Mouse (Mus musculus): ENCODE results near the gene Fancg.

The Fancg gene

DNA sequence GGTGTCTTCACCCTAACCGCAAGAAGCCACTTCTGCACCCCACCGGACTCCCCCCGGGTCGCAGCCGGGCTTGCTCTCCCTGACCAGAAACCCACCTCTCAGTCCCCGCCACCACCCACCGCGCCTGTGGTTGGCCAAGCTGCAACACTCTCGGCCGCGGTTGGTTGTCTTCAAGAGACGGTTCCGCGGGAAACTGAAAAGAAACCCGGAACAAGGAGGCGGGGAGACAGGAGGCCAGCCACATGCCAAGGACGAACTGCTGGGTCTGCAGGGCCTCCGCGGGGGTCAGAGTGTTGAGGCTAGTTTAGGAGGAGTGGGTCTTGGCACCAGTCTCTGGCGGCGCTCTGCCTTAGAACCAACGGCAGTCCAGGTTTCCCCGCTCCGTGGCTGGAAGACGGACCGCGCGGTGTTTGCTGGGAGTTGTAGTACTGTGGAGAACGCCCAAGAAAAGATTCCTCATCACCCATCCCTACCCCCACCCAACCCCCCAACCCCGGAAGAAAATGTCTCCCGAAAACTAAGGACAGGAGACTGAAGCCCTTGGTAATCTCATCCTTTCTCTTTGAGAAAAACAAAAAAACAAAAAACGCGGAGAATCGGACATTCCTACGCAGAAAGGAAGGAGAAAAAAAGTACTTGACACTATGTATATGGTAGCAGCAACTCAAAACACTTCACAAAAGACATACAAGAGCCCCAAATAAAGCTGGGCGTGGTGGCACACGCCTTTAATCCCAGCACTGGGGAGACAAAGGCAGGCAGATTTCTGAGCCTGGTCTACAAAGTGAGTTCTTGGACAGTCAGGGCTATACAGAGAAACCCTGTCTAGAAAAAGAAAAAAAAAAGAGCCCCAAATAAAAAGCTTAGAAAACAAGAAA lies at the start of gene Fancg:
TSS of gene Fancg (minus strand) at position 346 of the 878 bp plus-strand sequence.
- in situ Hi-C loops (cut with MboI, MseI), result loop anchor here (5.0 to 10.0 kb wide), 3 partner anchors 954 to 1738 kb away; partner anchors contain the start of gene Ubap1

DNA sequence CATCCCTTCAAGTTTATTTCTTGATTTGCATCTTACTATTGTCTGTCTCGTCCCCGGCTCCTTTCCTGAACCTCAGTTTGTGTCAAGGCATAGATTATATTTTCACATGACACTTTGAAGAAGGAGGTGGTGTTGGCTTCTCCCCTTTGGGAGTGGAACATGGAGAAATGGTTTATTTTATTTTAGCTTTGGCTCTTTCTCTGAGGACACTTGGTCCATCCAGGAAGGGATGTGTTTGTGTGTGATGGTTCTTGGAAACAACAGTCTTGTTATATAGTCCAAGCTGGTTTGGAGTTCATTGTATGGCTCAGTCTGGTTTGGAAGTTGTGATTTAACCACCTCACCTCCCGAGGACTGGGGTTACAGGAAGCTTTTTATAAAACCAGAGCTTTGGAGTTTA lies 49.4 kb upstream of the Fancg start:
- in situ Hi-C loops (cut with MboI, MseI), result loop anchor here (5.0 kb wide), 1 partner anchor 358 kb away; no protein-coding TSS in a partner anchor

DNA sequence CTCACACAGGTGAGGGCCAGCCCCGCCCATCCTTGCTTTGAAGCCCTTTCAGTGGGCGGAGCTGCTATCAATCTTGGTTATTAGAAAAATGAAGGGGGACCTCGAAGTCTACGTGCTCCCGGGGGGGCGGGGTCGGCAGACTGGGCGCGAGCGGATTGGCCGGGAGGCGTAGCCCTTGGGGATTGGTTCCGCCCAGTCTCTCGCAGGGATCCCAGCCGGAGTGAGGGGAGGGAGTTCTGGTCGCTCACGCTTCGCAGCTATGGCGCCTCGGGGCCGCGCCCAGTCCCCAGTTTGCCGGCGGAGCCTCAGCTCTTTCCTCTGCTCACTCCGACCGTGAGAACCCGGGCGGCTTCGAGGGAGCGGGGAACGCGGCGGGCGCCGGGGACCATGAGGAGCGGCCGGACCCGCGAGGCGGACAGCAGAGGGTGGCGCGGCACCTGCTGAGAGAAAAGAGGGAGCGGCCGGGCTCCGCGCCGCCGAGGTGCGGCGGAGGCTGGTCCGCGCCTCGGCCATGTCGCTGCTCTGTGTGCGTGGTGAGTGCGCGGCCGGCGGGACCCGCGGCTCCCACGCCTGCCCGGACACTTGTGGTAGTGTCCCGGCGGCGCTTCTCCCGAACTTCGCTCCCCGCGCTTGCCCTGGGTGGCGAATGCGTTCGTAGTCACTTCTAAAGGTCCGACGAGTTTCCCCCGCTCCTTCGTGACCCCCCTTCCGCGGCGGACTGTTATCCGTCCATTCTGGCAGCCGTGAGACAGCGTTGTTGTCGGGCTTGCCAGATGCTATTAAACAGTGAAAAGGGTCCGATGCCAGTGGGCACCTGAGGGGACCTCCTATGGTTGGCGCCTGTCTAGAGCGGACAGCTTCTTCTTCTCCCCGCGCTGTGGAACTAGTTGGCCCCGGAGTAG lies 48.7 kb upstream of the Fancg start, which contains the start of gene Unc13b:
TSS of gene Unc13b (plus strand) at position 201 of the 902 bp plus-strand sequence.
- in situ Hi-C loops (cut with MboI, MseI), result loop anchor here (5.0 kb wide), 1 partner anchor 358 kb away; no protein-coding TSS in a partner anchor

DNA sequence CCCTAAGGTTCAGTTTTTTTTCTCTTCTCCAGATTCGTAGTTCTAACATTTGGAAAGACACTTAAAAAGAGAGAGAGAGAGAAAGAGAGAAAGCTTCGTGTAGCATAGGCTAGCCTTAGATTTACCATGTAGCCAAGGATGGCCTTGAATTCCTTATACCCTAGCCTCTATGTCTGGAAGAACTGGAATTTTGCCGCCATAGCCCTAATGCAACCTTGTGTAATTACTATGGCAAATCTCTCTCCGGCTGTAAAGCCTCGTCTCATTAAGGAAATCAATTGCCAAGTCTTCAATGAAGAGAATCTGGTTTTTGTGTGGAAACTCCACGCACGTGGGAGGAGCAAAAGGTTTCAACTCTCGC lies 48.1 kb upstream of the Fancg start:
- in situ Hi-C loops (cut with MboI, MseI), result loop anchor here (5.0 kb wide), 1 partner anchor 359 kb away; no protein-coding TSS in a partner anchor

DNA sequence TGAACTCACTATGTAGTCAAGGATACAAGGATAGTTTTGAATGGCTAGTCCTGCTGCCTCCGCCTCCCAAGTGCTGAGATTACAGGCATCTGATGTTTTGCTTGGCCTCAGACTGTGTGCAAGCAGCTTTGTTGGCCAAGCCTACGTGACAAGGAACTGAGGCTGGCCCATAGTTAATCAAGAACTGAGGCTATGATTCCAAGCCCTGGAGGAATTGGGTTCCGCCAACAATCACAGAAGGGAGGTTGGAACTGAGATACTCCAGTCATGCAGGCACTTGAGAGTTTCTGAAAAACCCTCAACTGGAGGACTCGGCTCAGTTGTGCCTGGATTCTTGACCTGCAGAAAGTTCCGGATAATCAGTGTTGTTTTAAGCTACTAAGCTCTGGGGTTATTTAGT lies 47.3 kb upstream of the Fancg start:
- in situ Hi-C loops (cut with MboI, MseI), result loop anchor here (5.0 kb wide), 1 partner anchor 360 kb away; no protein-coding TSS in a partner anchor

DNA sequence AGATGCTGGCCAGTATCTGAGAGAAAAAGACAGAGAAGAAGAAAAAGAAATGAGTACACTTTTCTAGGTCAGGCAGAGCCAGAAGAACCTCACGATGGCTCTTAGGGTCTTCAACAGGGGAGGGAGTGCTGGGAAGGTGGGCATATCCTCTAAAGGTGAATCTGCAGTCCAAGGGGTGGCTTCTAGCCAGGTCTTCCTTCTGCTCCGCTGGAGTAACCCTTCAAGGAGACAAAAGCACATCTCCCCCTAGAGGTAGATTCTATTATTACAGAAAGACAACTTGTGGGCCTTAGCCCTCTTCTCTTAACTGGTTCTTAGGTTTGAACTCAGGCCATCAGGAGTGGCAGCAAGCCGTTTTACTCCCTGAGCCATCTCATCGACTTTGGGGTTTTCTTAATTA lies 42.3 kb upstream of the Fancg start:
- in situ Hi-C loops (cut with MboI, MseI), result no loop called here

DNA sequence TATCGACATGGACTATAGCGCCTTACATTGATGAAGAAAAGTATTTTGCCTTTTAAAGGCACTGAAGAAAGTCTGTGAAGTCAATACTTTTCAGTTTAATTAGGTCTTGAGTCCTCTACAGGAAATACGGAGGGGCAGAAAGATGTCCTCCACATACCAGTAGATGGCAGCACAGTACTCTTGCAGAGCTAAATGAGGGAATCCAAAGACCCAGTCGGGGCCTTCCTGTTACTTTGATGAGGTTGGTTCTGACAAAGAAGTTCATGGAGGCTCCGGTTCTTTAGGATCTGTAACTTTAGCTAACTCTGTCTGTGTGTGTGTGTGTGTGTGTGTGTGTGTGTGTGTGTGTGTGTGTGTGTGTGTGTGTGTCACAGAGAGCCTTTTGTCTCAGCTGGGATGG lies 36.9 kb upstream of the Fancg start:
- in situ Hi-C loops (cut with MboI, MseI), result loop anchor here (5.0 to 25.0 kb wide), 3 partner anchors 448 to 1485 kb away; partner anchors contain the start of genes Arhgef39, Ccdc107, Creb3 and Dnaic1

DNA sequence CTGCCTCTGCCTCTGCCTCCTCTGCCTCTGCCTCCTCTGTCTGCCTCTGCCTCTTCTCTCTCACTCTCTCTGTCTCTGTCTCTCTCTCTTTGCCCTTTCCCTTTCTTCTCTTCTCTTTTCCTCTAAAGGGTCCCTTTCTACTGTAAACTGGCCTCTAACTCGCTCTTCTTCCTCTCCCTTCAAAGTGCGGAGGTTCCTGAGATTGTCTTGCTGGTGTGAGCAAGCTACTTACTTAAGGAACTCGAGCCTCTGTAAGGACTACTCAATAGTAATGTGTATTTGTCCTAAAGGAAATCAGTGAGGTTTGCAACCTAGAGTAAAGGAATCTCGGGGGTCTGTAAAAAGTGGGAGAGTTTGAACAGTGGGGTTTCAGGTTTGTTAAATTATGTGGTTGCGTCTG lies 36.3 kb upstream of the Fancg start:
- in situ Hi-C loops (cut with MboI, MseI), result loop anchor here (5.0 to 25.0 kb wide), 3 partner anchors 448 to 1484 kb away; partner anchors contain the start of genes Arhgef39, Ccdc107, Creb3 and Dnaic1

DNA sequence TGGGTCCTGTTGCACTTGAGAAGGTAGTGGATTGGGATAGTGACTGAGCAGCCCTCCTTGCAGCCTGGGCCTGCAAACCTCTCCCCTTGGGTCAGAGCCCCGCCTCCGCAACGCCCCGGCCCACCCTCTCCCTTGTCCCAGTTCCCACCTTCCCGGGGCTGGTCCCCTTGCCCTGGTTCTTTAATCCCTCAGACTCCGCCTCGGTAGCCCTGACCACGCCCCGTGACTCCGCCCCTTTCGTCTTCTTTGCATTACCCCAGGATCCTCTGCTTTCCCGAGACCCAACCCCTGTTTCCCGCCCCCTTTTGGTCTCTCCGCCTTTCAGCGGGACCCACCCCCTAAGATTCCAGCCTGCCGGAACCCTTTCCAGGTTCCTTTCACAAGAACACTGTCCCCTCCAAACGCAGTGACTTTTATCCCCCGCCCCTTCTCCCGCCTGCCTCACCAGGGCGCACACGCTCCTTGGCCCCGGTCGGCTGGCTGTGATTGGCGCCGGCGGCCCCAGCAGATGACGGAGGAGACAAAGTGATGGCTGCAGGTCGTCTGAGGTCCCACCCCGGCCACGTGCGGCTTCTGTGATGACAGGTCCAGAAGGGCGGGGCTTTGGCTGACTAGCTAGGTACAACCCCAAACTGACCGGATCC lies 35.5 kb upstream of the Fancg start, which contains the start of gene Fam214b:
TSS of gene Fam214b (minus strand) at position 562 of the 644 bp plus-strand sequence.
- in situ Hi-C loops (cut with MboI, MseI), result loop anchor here (5.0 to 25.0 kb wide), 3 partner anchors 449 to 1483 kb away; partner anchors contain the start of genes Arhgef39, Ccdc107, Creb3 and Dnaic1

DNA sequence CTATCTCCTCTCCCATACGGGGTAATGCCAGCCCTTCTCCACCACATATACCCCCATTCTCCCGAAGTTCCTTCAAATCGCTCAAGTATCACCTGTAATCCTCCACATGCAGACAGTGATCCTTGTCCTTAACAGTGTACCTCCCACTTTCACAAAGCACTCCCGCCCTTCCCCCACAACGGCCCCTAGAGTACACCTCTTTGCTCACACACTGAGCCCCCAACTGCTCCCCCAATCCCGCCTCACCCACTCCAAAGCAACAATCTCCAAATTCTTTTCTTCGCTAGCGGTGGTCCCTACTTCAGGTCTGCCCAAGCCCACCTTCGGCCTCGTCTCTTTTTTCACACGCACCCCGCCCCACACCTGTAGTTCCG lies 35.0 kb upstream of the Fancg start:
- in situ Hi-C loops (cut with MboI, MseI), result loop anchor here (5.0 to 25.0 kb wide), 3 partner anchors 450 to 1483 kb away; partner anchors contain the start of genes Arhgef39, Ccdc107, Creb3 and Dnaic1

DNA sequence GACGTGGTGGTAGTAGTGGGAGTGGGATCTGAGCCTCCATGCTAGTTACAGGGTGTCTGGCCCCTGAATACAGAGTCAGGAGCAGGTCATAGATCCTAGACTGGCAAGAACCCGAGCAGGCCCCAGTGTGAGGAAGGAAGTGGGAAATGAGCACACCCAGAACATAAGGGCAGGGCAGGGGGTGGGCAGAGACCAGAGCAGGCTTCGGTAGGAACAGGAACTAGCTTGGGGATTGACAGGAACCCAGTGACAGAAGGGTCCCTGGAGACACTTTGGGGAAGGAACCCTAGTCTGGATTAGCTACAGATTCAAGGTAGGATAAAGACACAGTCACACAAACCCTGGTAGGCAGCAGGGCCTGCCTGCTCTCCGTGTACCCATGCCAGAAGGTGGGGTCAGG lies 34.4 kb upstream of the Fancg start:
- in situ Hi-C loops (cut with MboI, MseI), result loop anchor here (5.0 to 25.0 kb wide), 3 partner anchors 450 to 1482 kb away; partner anchors contain the start of genes Arhgef39, Ccdc107, Creb3 and Dnaic1

DNA sequence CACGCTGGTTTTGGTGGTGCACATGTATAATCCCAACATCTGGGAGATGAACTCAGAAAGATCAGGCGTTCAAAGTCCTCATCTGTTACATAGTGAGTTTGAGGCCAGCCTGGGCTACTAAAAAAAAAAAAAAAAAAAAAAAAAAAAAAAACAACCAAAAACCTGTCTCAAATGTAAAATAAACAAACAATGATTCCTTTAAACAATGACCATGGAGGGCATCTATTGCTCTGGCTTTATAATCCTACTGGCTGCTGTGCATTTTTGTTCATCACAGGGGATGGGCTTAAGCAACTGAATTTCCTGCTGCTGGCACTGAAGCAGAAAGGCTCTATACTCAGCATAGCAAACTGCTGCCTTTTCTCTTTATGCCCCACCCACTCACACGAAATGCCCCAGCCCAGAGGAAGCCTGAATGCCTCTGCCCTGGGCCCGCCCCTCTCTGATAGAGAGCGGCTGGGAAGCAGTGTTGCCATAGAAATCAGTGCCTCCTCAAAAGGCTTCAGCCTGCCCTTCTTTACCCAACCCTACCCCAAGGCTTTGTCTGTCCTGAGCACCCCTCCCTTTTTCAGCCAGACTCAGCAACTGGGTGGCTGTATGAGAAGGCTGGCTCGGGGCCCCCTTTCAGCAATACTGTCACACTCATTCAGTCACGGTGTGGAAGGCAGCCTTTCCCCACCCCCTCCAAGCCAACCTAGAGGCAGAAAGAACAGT lies 33.5 kb upstream of the Fancg start:
- in situ Hi-C loops (cut with MboI, MseI), result loop anchor here (10.0 to 25.0 kb wide), 2 partner anchors 451 to 1482 kb away; partner anchors contain the start of genes Arhgef39, Ccdc107, Dnaic1 and Fam219a

DNA sequence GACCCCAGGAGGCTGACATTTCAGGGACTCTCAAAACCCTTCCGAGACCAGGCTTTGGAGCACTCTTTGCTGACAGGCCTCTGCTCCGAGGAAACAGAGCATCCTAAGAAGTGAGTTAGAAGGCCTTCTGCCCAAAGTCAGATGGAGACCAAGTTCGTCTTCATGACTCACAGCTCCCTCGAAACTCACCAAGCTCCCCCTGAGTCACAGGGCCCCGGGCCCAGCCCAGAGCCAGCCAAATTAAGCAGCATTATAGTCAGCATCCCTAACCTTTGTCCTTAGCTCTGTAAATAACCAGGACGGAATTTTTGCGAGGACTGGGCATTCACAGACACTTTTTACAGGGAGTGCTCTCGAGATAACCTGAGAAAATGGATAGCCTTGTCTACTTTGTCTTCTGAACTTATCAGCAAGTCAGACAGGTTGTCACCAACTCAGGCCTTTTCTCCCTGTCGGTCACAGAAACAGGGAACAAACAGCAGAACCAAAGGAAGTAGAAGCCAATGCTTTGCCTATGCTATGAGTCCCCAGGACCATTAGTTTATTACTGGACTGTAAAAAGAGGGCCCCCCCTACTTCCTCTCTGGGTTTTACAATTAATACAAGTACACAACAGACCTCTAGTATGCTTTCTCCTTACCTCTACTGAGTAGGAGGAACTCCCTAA lies 30.7 kb upstream of the Fancg start:
- in situ Hi-C loops (cut with MboI, MseI), result loop anchor here (10.0 to 25.0 kb wide), 2 partner anchors 454 to 1479 kb away; partner anchors contain the start of genes Arhgef39, Ccdc107, Dnaic1 and Fam219a

DNA sequence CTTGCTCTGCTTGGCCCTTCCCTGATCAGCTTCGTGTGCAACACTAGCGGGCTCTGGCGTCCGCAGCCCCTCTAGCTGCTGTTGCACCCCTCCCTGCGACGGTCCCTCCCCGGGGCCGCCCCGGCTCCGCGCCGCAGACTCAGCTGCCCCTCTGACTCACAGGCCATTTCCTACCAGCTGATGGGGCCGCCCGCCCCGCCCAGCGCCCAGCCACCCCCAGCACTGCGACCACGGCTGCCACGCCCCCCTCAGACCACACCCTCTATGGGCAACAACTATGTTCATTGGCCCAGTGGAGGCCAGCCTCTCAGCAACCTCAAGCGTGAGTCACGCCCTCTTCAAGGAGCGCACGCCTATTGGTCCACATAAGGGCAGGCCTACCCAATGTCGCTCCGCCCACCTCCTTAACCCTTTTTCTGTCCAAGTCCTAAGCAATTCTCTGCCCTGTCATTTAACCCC lies 29.8 kb upstream of the Fancg start:
- in situ Hi-C loops (cut with MboI, MseI), result loop anchor here (10.0 to 25.0 kb wide), 2 partner anchors 455 to 1478 kb away; partner anchors contain the start of genes Arhgef39, Ccdc107, Dnaic1 and Fam219a

DNA sequence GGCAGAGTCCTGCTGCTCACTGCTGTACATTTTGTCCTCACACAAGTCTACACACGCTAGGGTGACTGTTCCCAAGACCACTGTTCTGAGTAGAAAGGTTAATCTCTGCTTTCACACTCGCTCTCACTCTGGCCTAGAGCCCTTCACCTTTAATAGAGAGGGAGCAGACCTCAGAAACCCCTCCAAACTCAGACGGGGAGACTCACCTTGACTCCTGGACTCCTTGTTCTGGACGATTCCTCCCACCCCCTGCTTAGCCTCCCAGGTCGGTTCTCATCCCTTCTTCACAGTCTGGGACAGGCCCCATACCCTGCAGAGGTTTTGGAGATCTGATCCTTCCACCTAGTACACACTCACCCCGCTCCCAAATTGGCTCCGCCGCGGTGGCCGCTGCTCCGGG lies 29.3 kb upstream of the Fancg start:
- in situ Hi-C loops (cut with MboI, MseI), result loop anchor here (10.0 to 25.0 kb wide), 2 partner anchors 455 to 1477 kb away; partner anchors contain the start of genes Arhgef39, Ccdc107, Dnaic1 and Fam219a

DNA sequence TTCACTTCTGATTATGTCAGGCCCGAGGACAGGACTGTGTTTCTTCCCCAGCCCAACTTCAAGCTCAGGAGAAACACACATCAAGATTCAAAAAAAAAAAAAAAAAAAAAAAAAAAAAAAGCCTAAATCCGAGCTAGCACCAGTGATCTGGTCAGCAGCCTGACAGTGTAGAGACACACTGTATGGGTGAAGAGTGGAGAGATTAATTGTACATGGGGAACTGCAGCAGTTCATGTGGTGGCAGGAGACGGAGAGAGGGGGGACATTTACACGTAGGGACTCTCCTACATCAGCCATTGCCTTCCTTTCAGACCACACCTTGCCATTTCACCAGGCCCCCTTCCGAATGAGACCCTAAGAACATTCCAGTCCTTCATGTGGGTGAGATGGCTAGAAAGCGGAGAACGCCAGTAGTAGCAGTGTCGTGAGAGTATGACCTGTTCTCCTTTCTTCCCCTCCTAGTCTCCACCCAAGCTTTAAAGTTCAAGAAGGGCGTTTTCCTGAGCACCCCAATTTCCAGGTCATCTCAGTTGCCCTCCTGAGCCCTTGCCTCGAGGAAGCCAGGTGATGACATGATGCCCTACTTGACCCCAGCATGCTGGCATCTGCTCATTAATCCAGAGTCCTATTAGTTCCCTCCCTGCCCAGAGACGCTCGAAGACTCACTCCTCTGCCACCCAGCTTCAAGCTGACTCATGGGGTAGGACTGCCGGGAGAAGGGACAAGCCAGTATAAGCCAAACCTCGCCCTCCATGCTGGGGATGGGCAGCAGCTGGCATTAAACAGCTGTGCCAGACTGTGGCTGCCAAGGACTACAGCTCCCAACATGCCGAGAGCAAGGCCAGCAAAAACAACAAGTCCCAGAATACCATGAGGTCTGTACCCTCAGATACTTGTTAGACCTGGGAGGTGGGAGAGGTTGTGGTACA lies 28.5 kb upstream of the Fancg start:
- in situ Hi-C loops (cut with MboI, MseI), result loop anchor here (25.0 kb wide), 1 partner anchor 1477 kb away; the partner anchor contains the start of genes Dnaic1 and Fam219a

DNA sequence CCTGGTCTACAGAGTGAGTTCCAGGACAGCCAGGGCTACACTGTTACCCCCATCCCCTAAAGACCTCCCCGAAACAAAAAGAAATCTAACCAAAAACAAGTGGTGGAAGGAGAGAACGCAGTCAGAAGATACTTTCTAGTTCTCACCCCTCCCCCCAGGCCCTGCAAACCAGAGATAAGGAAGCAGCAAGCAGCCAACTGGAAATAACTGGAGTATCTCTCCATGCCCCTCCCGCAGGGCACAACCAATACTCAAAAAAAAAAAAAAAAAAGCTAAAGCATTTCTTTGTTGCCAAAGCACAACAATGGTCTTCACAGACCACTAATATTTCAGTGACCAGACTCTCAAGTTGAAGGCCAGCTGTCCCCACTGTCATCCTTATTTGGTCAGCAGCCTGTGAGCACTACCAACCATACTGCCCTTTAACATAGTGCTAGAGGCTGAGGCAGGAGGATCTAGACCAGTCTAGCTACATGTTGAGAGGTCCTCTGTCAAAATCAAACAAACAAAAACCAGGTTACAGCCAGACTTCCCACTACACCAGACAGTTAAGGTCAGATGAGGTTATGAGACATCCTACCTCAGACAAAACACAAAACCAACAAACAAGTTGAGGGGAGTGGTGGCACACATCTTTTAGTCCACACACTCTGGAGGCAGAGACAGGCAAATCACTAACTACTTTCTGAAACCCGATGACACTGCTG lies 27.7 kb upstream of the Fancg start:
- in situ Hi-C loops (cut with MboI, MseI), result loop anchor here (25.0 kb wide), 1 partner anchor 1476 kb away; the partner anchor contains the start of genes Dnaic1 and Fam219a

Data from T-helper 1 cell (primary cell).